Mouse (Mus musculus) thymus, adult 2 months (tissue): ENCODE measurements around the gene Pkp3.

Source experiments
- CTCF ChIP-seq: fragments of 200-500 bp; IDR thresholded peaks from 2 replicates; pipeline ENCODE4 v1.5.1; 2012; ENCODE audit warnings: mild to moderate bottlenecking, control low read depth, low read length, moderate library complexity, borderline replicate concordance; ENCODE audit not compliant: control insufficient read depth, poor library complexity, insufficient read depth; ENCODE audit errors: extremely low read depth
- POLR2A ChIP-seq: fragments of 200-500 bp; IDR thresholded peaks from 2 replicates; pipeline ENCODE4 v1.6.1; 2012; ENCODE audit warnings: mild to moderate bottlenecking, low read length, control low read depth, moderate library complexity; ENCODE audit not compliant: control insufficient read depth, poor library complexity, insufficient read depth; ENCODE audit errors: extremely low read depth

DNA sequence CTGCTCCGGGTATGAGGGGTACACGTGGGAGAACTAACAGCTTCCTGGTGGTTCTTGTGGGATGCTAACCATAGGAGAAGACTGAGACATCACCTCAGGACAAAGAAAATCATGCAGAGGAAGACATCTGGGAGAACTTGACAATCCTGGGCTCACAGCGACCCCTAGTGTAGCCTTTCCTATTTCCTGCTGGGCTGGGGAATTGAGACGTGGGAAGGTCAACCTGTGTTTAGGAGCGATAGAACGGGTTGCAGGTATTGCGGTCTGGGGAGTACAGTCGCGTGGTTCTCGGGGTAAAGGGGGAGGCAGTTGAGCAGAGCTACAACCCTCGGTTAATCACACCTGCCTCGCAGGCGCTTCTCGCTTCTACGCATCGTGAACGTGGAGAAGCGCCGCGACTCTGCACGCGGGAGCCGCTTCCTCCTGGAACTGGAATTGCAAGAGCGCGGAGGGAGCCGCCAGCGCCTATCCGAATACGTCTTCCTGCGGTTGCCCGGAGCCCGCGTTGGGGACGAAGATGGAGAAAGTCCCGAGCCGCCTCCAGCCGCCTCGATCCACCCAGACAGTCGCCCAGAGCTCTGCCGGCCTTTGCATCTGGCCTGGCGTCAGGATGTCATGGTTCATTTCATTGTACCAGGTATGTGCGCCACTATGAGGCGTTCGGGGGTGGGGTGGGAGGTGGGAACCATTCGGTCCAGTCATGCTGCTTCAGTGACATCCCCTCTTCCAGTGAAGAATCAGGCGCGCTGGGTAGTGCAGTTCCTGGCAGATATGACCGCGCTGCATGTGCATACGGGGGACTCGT, 7.8 kb upstream of the Pkp3 start:
- TF ChIP-seq CTCF (peak; percentile 61; the same call in 1 of the 2 replicates), POLR2A (no peak)
